Mouse (Mus musculus) ES-Bruce4 (cell line): ENCODE measurements around the gene Clca1.

Source experiments
- CTCF ChIP-seq: IDR thresholded peaks from one replicate; pipeline ENCODE4 v1.8.1; 2011; ENCODE audit warnings: low read depth, low read length
- POLR2A ChIP-seq: IDR thresholded peaks from one replicate; pipeline ENCODE4 v1.8.1; 2011; ENCODE audit warnings: low read length; ENCODE audit not compliant: insufficient read depth

- TF ChIP-seq POLR2A: no peak
- TF ChIP-seq CTCF: no peak
Observed at GRCm38 (mm10) chr3:145000912-145001311, 31.7 kb downstream of the Clca1 start.
